Mouse (Mus musculus) sigmoid colon, adult 10 weeks (tissue): ENCODE data around the gene Creb3. TPM values are rescaled to one million over a fixed set of nuclear protein-coding genes. Genes with fewer than 3 reads are reported as not detected.

Experiments
- polyA plus RNA-seq: library from polyadenylated mRNA; stranded (reverse); fragments of 350-450 nt; fragmentation: Illumina TruSeq; extraction: RNeasy Lipid Tissue Mini Kit (QIAGEN cat#74804); gene quantifications from one replicate; pipeline ENCODE4 v1.2.3, GENCODE M21; 2014; ENCODE audit warnings: low read depth, low replicate concordance

Creb3 gene
- polyA plus RNA-seq: 13.0 TPM

GRCm38 (mm10) chr4:43561997-43562768, at the start of gene Creb3, which contains the start of gene Tln1:
Gene Creb3 (plus strand): TSS chr4:43562332.
Gene Tln1 (minus strand): TSS chr4:43562691.

GRCm38 (mm10) chr4:43578376-43579204, 16.5 kb downstream of the Creb3 start, which contains the start of the genes Rgp1 and Gba2:
Gene Rgp1 (plus strand): TSS chr4:43578715.
Gene Gba2 (minus strand): TSS chr4:43578873.

GRCm38 (mm10) chr4:43584444-43585416, 22.6 kb downstream of the Creb3 start, which contains the start of gene Msmp:
Gene Msmp (minus strand): TSS chr4:43584494.

Other genes starting within 250 kb of the Creb3 start
- 0.16 TPM for gene Rusc2, start 180.4 kb upstream of the Creb3 start, polyA plus RNA-seq
- gene Fam166b, start 133.2 kb upstream of the Creb3 start, polyA plus RNA-seq: not detected
- 0.88 TPM for gene Tesk1, start 120.4 kb upstream of the Creb3 start, polyA plus RNA-seq
- 8.8 TPM for gene Cd72, start 107.7 kb upstream of the Creb3 start, polyA plus RNA-seq
- gene Sit1, start 78.6 kb upstream of the Creb3 start, polyA plus RNA-seq: not detected
- 10.5 TPM for gene Ccdc107, start 69.4 kb upstream of the Creb3 start, polyA plus RNA-seq
- gene Arhgef39, start 62.6 kb upstream of the Creb3 start, polyA plus RNA-seq: 22.4 TPM
- 22.6 TPM for gene Car9, start 55.4 kb upstream of the Creb3 start, polyA plus RNA-seq
- 135 TPM for gene Tpm2, start 38.6 kb upstream of the Creb3 start, polyA plus RNA-seq
- 75.7 TPM for gene Tln1, start 359 bp downstream of the Creb3 start, polyA plus RNA-seq
- 5.5 TPM for gene Rgp1, start 16.4 kb downstream of the Creb3 start, polyA plus RNA-seq
- 1.9 TPM for gene Gba2, start 16.5 kb downstream of the Creb3 start, polyA plus RNA-seq
- gene Msmp, start 22.2 kb downstream of the Creb3 start, polyA plus RNA-seq: not detected
- gene Npr2, start 69.6 kb downstream of the Creb3 start, polyA plus RNA-seq: 3.2 TPM
- not detected for gene Spag8, start 91.3 kb downstream of the Creb3 start, polyA plus RNA-seq
- gene Hint2, start 94.1 kb downstream of the Creb3 start, polyA plus RNA-seq: 8.2 TPM
- 2.7 TPM for gene Tmem8b, start 106.6 kb downstream of the Creb3 start, polyA plus RNA-seq
- 0.47 TPM for gene Fam221b, start 106.8 kb downstream of the Creb3 start, polyA plus RNA-seq
- gene Olfr70, start 138.5 kb downstream of the Creb3 start, polyA plus RNA-seq: not detected
- not detected for gene Olfr71, start 147.9 kb downstream of the Creb3 start, polyA plus RNA-seq
- gene Hrct1, start 164.9 kb downstream of the Creb3 start, polyA plus RNA-seq: not detected
- gene Spaar, start 167.7 kb downstream of the Creb3 start, polyA plus RNA-seq: 0.54 TPM
- gene Olfr159, start 208.7 kb downstream of the Creb3 start, polyA plus RNA-seq: not detected